In the genomic region with DNA sequence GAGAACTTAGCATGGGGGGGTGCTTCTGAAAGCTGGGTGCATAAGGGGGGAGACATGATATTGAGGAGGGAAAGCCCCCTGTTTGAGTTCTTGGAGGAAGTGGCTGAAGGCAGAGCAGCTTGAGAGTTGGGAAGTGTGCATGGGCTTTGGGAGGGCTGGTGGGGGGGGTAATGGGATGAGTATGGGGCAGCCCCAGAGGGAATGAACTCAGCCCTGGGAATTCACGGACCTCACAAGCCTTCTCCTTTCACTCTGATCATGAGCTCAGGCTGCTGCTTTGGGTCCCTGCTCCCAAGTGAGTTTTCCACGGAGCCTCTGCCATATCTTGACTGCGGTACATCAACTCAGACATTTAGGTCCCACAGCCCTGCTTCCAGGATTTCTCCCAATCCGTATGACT, we compare ENCODE assay signal across 19 mouse cellular contexts. TPM values are rescaled to one million over a fixed set of nuclear protein-coding genes. Genes with fewer than 3 reads are reported as not detected.
"Had no signal": no experiment of that assay in that cellular context is flagged by ENCODE, and none has a peak within 500 bp of the region (broad histone marks: within the 10 kb centered on the region; RNA-seq: fewer than 3 reads in every experiment).

No protein-coding gene starts in this region.

- H3K36me3 ChIP-seq: intestine, embryonic 15.5 days; limb, embryonic 15.5 days; midbrain, embryonic 15.5 days; neural tube, embryonic 13.5 days had no signal

- H3K4me2 ChIP-seq: midbrain, embryonic 11.5 days; midbrain, embryonic 15.5 days; neural tube, embryonic 13.5 days had no signal

- ATAC-seq: midbrain, embryonic 15.5 days had no signal

- H3K4me1 ChIP-seq: intestine, embryonic 15.5 days; midbrain, embryonic 15.5 days; neural tube, embryonic 13.5 days had no signal

- H3K4me3 ChIP-seq: intestine, embryonic 15.5 days; midbrain, embryonic 15.5 days; neural tube, embryonic 13.5 days had no signal

- H3K9ac ChIP-seq: intestine, embryonic 15.5 days; limb, embryonic 15.5 days; midbrain, embryonic 15.5 days; neural tube, embryonic 13.5 days had no signal

- DNase-seq: kidney, adult 18-20 months; layer of hippocampus, postnatal 36 days; retina, postnatal 1 day; right cerebral cortex, postnatal 14 days had no signal

- H3K9me3 ChIP-seq: intestine, embryonic 15.5 days; limb, embryonic 15.5 days; midbrain, embryonic 15.5 days; neural tube, embryonic 13.5 days had no signal

- H3K27ac ChIP-seq: intestine, embryonic 15.5 days; limb, embryonic 15.5 days; midbrain, embryonic 15.5 days; neural tube, embryonic 13.5 days had no signal

RNA-seq across cellular contexts. Expression of gene Tnf, which starts 0.6 kb away (rescaled TPM):
- total RNA-seq: layer of hippocampus, postnatal 36 days; left cerebral cortex, postnatal 25 days had no signal
- polyA plus RNA-seq: intestine, embryonic 15.5 days; kidney, embryonic 14.5 days; limb, embryonic 11.5 days; midbrain, embryonic 15.5 days had no signal

RNA-seq across cellular contexts. Expression of gene Lta, which starts 2.7 kb away (rescaled TPM):
- total RNA-seq: megakaryocyte progenitor cell, adult 5-6 weeks had no signal
- polyA plus RNA-seq: kidney, embryonic 14.5 days; limb, embryonic 15.5 days; lung, embryonic 16.5 days; midbrain, embryonic 11.5 days had no signal

RNA-seq across cellular contexts. Expression of gene Ltb, which starts 8.2 kb away (rescaled TPM):
- polyA plus RNA-seq: midbrain, embryonic 11.5 days had no signal

RNA-seq across cellular contexts. Expression of gene Gm16181, which starts 18.2 kb away (rescaled TPM):
- total RNA-seq: layer of hippocampus, adult 8-10 months; layer of hippocampus, postnatal 36 days; left cerebral cortex, adult 8-10 months; left cerebral cortex, postnatal 25 days; megakaryocyte progenitor cell, adult 5-6 weeks had no signal
- polyA plus RNA-seq: large intestine, adult 2 months; limb, embryonic 11.5 days; midbrain, embryonic 11.5 days; stomach, embryonic 14.5 days; thymus, adult 2 months had no signal
